Comparison of ENCODE assay signal across 24 mouse cellular contexts in the genomic region with DNA sequence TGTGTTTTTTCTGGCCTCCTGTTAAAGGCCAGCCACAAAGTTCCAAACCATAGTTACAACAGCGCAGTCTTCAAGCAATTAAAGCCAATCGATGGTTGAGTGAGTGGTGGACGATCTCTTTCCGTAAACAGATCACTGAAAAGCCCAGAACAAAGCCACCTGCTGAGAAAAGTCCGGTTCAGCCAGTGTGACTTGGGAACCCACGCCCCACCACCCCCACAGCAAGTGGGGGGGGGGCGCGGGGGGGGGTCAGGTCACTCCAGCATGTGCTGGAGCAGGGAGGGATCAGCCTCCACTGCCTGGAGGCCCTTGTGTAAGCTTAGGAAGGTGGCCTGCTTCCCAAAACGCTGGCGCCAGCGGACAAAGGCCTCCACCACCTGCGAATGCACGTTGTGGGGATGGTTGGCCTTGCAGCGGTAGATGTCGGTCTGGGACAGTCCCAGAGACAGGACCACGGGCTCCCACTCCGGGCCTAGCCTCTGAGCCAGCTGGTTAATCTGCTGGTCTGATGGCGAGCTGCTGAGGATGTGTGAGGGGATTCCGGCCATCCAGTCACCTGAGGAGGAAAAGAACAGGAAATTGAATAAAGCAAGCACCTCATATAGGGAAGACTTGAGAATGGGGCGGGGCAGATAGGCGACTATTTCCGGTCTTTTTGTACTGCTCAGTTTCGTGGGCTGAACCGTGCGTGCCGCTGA.
A peak's percentile ranks its signal among the peaks of the same experiment; 100 is the strongest.
DNase-seq lines count a peak whose midpoint lies in the region; ATAC-seq lines count a peak whose summit lies in the region.
"Had no signal": no experiment of that assay in that cellular context is flagged by ENCODE, and none has a peak within 500 bp of the region (broad histone marks: within the 10 kb centered on the region; RNA-seq: fewer than 3 reads in every experiment).

No protein-coding gene starts in this region.

- no peaks in the 10 kb centered on the region for H3K36me3 ChIP-seq in hindbrain, embryonic 16.5 days (ENCODE audit: control insufficient read depth, insufficient read depth, low read length)
- no peaks in the 10 kb centered on the region for H3K36me3 ChIP-seq in hindbrain, embryonic 12.5 days
- H3K36me3 ChIP-seq in midbrain, embryonic 13.5 days, result no peaks in the 10 kb centered on the region
- H3K36me3 ChIP-seq in midbrain, embryonic 15.5 days (replicated peaks), result no peaks in the 10 kb centered on the region
- H3K36me3 ChIP-seq in midbrain, embryonic 16.5 days (ENCODE audit: control insufficient read depth, insufficient read depth, low read length), result no peaks in the 10 kb centered on the region
- no peaks in the 10 kb centered on the region for H3K36me3 ChIP-seq in limb, embryonic 10.5 days
- H3K36me3 ChIP-seq: embryonic facial prominence, embryonic 15.5 days; forebrain, embryonic 15.5 days; heart, embryonic 12.5 days; lung, embryonic 15.5 days; neural tube, embryonic 12.5 days had no signal

- no peak overlapping the region for H3K27ac ChIP-seq in hindbrain, embryonic 16.5 days (ENCODE audit: low read depth, low read length)
- no peak overlapping the region for H3K27ac ChIP-seq in hindbrain, embryonic 12.5 days
- H3K27ac ChIP-seq in midbrain, embryonic 13.5 days, result no peak overlapping the region
- H3K27ac ChIP-seq in midbrain, embryonic 15.5 days, result no peak overlapping the region
- H3K27ac ChIP-seq in midbrain, embryonic 16.5 days (ENCODE audit: low read length), result no peak overlapping the region
- no peak overlapping the region for H3K27ac ChIP-seq in limb, embryonic 10.5 days
- H3K27ac ChIP-seq: embryonic facial prominence, embryonic 15.5 days; liver, embryonic 14.5 days; lung, embryonic 15.5 days; neural tube, embryonic 12.5 days had no signal

- H3K27me3 ChIP-seq in hindbrain, embryonic 16.5 days (replicated peaks; ENCODE audit: control insufficient read depth, insufficient read depth, low read length), result no peaks in the 10 kb centered on the region
- peaks cover 4% of the 10 kb centered on the region; the same call in 1 of the 2 replicates for H3K27me3 ChIP-seq in hindbrain, embryonic 12.5 days
- no peaks in the 10 kb centered on the region for H3K27me3 ChIP-seq in midbrain, embryonic 13.5 days
- H3K27me3 ChIP-seq in midbrain, embryonic 15.5 days (replicated peaks), result no peaks in the 10 kb centered on the region
- no peaks in the 10 kb centered on the region for H3K27me3 ChIP-seq in midbrain, embryonic 16.5 days (ENCODE audit: control insufficient read depth, insufficient read depth, low read depth, low read length)
- H3K27me3 ChIP-seq in limb, embryonic 10.5 days (ENCODE audit: low read depth, poor library complexity, severe bottlenecking), result peaks cover 10% of the 10 kb centered on the region; the same call in 1 of the 2 replicates
- H3K27me3 ChIP-seq: embryonic facial prominence, embryonic 15.5 days; forebrain, embryonic 15.5 days; heart, embryonic 12.5 days; lung, embryonic 15.5 days; neural tube, embryonic 12.5 days had no signal

- DNase-seq in R1 (ENCODE audit: low read depth, low spot score), result peak; percentile 91
- no peak for DNase-seq in cerebellum, adult 9-11 months
- no peak for DNase-seq in limb, embryonic 10.5 days (ENCODE audit: low spot score)
- DNase-seq: adrenal gland, adult 8-10 months; cerebellum, adult 8-10 months; gastrocnemius, postnatal 10 days; heart, postnatal 10 days; kidney, adult 8-10 months; kidney, postnatal 36 days; lung, postnatal 4 days; right cerebral cortex, postnatal 14 days; thymus, postnatal 25 days had no signal

- no peak overlapping the region for H3K4me3 ChIP-seq in hindbrain, embryonic 16.5 days (ENCODE audit: low read length)
- H3K4me3 ChIP-seq in hindbrain, embryonic 12.5 days, result no peak overlapping the region
- H3K4me3 ChIP-seq in midbrain, embryonic 13.5 days (replicated peaks), result no peak overlapping the region
- no peak overlapping the region for H3K4me3 ChIP-seq in midbrain, embryonic 15.5 days
- no peak overlapping the region for H3K4me3 ChIP-seq in midbrain, embryonic 16.5 days (ENCODE audit: low read depth, low read length)
- no peak overlapping the region for H3K4me3 ChIP-seq in limb, embryonic 10.5 days
- H3K4me3 ChIP-seq: embryonic facial prominence, embryonic 15.5 days; forebrain, embryonic 15.5 days; heart, embryonic 12.5 days; lung, embryonic 15.5 days; neural tube, embryonic 12.5 days had no signal

- ATAC-seq in hindbrain, embryonic 16.5 days, result 0 out of 2 replicates have a peak, but pooled peaks have one; percentile 13
- no peak for ATAC-seq in hindbrain, embryonic 12.5 days (ENCODE audit: low FRiP score)
- ATAC-seq in midbrain, embryonic 13.5 days, result 0 out of 2 replicates have a peak, but pooled peaks have one; percentile 57
- no peak for ATAC-seq in midbrain, embryonic 15.5 days (replicated peaks)
- no peak for ATAC-seq in midbrain, embryonic 16.5 days
- ATAC-seq: activated CD4-positive, CD25-positive, alpha-beta regulatory T cell, adult 4 months; forebrain, embryonic 15.5 days had no signal

- H3K4me1 ChIP-seq in hindbrain, embryonic 16.5 days (ENCODE audit: control insufficient read depth, insufficient read depth, low read depth, low read length), result peaks cover 2% of the 10 kb centered on the region; the same call in 1 of the 2 replicates
- peaks cover 19% of the 10 kb centered on the region for H3K4me1 ChIP-seq in hindbrain, embryonic 12.5 days
- peaks cover 23% of the 10 kb centered on the region for H3K4me1 ChIP-seq in midbrain, embryonic 13.5 days (replicated peaks)
- no peaks in the 10 kb centered on the region for H3K4me1 ChIP-seq in midbrain, embryonic 15.5 days
- H3K4me1 ChIP-seq in midbrain, embryonic 16.5 days (ENCODE audit: control insufficient read depth, insufficient read depth, low read length), result peaks cover 10% of the 10 kb centered on the region
- H3K4me1 ChIP-seq in limb, embryonic 10.5 days, result peaks cover 28% of the 10 kb centered on the region

- H3K9me3 ChIP-seq in hindbrain, embryonic 16.5 days (ENCODE audit: control insufficient read depth, low read length), result no peaks in the 10 kb centered on the region
- H3K9me3 ChIP-seq in hindbrain, embryonic 12.5 days (replicated peaks), result no peaks in the 10 kb centered on the region
- H3K9me3 ChIP-seq in midbrain, embryonic 13.5 days, result no peaks in the 10 kb centered on the region
- no peaks in the 10 kb centered on the region for H3K9me3 ChIP-seq in midbrain, embryonic 15.5 days
- H3K9me3 ChIP-seq in midbrain, embryonic 16.5 days (replicated peaks; ENCODE audit: control insufficient read depth, low read length, poor library complexity, severe bottlenecking), result no peaks in the 10 kb centered on the region
- no peaks in the 10 kb centered on the region for H3K9me3 ChIP-seq in limb, embryonic 10.5 days (replicated peaks)
- H3K9me3 ChIP-seq: embryonic facial prominence, embryonic 15.5 days; forebrain, embryonic 15.5 days; heart, embryonic 12.5 days; lung, embryonic 15.5 days; neural tube, embryonic 12.5 days had no signal

- no peak overlapping the region for H3K4me2 ChIP-seq in hindbrain, embryonic 16.5 days (ENCODE audit: low read length)
- H3K4me2 ChIP-seq in hindbrain, embryonic 12.5 days (replicated peaks), result no peak overlapping the region; the same call in 1 of the 2 replicates
- no peak overlapping the region for H3K4me2 ChIP-seq in midbrain, embryonic 13.5 days (replicated peaks)
- H3K4me2 ChIP-seq in midbrain, embryonic 15.5 days, result no peak overlapping the region
- no peak overlapping the region for H3K4me2 ChIP-seq in midbrain, embryonic 16.5 days (ENCODE audit: low read length)
- H3K4me2 ChIP-seq: embryonic facial prominence, embryonic 15.5 days; forebrain, embryonic 15.5 days; heart, embryonic 12.5 days; lung, embryonic 15.5 days; neural tube, embryonic 12.5 days had no signal

- 58% methylated on average over 22 of the region's 26 CpGs for WGBS in hindbrain, embryonic 16.5 days
- 39% methylated on average over 26 of the region's 26 CpGs for WGBS in hindbrain, embryonic 12.5 days
- WGBS in midbrain, embryonic 13.5 days, result 43% methylated on average over 26 of the region's 26 CpGs
- WGBS in midbrain, embryonic 15.5 days, result 46% methylated on average over 26 of the region's 26 CpGs
- 39% methylated on average over 25 of the region's 26 CpGs for WGBS in midbrain, embryonic 16.5 days
- 47% methylated on average over 25 of the region's 26 CpGs for WGBS in limb, embryonic 10.5 days

- no peak overlapping the region for H3K9ac ChIP-seq in hindbrain, embryonic 16.5 days (ENCODE audit: low read depth, low read length)
- no peak overlapping the region for H3K9ac ChIP-seq in hindbrain, embryonic 12.5 days
- H3K9ac ChIP-seq in midbrain, embryonic 13.5 days (replicated peaks), result no peak overlapping the region
- H3K9ac ChIP-seq in midbrain, embryonic 15.5 days, result no peak overlapping the region
- H3K9ac ChIP-seq in midbrain, embryonic 16.5 days (ENCODE audit: low read depth, low read length), result peak overlapping the region; percentile 12; the same call in 1 of the 2 replicates
- H3K9ac ChIP-seq: embryonic facial prominence, embryonic 15.5 days; forebrain, embryonic 15.5 days; heart, embryonic 12.5 days; liver, embryonic 14.5 days; lung, embryonic 15.5 days; neural tube, embryonic 12.5 days had no signal

Comparison
In these comparisons a context has a peak if more than half of its experiments do, and no peak if none do; other contexts are left out.
1. ATAC-seq: peak in hindbrain, embryonic 16.5 days (single experiment) and midbrain, embryonic 13.5 days (single experiment); none in hindbrain, embryonic 12.5 days (single experiment), midbrain, embryonic 15.5 days (single experiment) and midbrain, embryonic 16.5 days (single experiment).